Mouse (Mus musculus) left cerebral cortex, postnatal 10 days (tissue): ENCODE data around the gene Vhl. TPM values are rescaled to one million over a fixed set of nuclear protein-coding genes. Genes with fewer than 3 reads are reported as not detected.

Source experiments
- DNase-seq, 2 experiments: peaks; one replicate each; pipeline ENCODE4 v3.0.0; 2021 to 2022; ENCODE audit warnings: low spot score in 2 of 2, mixed read lengths in 1 of 2; ENCODE audit errors: extremely low spot score in 1 of 2
- intact Hi-C: fragments of 180-260 bp; cut with DNase I; formaldehyde crosslinking; loops from one replicate; pipeline ENCODE4 v1.15.1; 2025
- total RNA-seq, 2 experiments: library from RNA; stranded (reverse); gene quantifications; 2 replicates each; pipeline ENCODE4 v1.2.3; 2021

The Vhl gene
- total RNA-seq, 2 experiments from 2014 or later = 45.1 to 49.9 TPM

DNA sequence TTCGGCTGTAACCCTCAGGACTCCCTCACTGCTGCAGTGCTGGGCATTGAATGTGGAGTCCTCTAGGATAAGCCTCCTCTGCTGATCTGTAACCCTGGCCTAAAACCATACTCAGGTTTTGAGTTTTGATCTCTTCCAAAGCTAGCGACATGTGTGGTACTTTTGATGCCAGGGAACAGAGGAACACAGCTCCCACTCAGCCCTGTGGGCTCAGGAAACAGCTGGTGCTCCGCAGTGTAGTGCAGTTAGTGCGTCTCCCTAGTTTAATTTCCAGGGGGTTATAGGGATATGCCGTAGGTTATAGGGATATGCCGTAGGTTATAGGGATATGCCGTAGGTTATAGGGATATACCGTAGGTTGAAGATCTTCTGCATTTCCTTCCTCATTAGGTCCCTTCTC is 8.8 kb upstream of the Vhl start:
- intact Hi-C loops = no loop called here
- DNase-seq = no peak

DNA sequence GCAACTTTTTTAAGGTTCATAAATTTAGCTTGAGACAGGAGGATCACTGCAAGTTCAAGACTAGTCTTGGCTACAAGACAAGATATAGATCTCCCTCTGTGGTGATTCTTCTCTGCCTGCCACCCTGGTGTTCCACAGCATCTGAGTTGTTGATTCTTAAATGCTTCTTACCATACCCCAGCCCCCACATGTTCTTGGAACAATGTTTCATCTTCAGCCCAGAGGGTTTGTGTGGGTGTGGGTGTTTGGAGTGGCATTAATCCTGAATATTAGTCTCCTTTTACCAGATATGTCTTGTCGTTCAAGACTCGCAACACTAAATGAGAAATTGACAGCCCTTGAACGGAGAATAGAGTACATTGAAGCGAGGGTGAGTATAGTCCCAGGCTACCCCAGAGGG is 8.3 kb upstream of the Vhl start:
- intact Hi-C loops = no loop called here
- DNase-seq = no peak

DNA sequence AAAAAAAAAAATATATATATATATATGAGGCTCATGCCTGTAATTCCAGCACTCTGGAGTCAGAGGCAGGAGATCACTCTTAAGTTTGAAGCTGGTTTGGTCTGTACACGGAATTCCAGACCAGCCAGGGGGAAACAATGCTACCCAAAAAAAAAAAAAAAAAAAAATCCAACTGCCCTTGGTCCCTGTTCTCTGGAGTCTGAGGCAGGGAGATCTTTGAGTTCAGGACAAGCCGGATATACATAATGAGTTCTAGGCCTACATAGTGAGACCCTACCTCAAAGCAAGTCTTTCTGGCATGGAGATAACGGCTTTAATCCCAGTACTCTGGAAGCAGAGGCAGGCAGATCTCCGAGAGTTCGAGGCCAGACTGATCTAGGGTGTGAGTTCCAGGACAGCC is 373 bp upstream of the Vhl start:
- intact Hi-C loops = no loop called here
- DNase-seq = no peak

GRCm38 (mm10) chr6:113624989-113625770 is 1.4 kb downstream of the Vhl start:
- intact Hi-C loops = no loop called here
- peak in 1 of 2 experiments; percentile 43 for DNase-seq

GRCm38 (mm10) chr6:113630322-113630721 is 6.6 kb downstream of the Vhl start:
- no peak for DNase-seq
- intact Hi-C loops = no loop called here

DNA sequence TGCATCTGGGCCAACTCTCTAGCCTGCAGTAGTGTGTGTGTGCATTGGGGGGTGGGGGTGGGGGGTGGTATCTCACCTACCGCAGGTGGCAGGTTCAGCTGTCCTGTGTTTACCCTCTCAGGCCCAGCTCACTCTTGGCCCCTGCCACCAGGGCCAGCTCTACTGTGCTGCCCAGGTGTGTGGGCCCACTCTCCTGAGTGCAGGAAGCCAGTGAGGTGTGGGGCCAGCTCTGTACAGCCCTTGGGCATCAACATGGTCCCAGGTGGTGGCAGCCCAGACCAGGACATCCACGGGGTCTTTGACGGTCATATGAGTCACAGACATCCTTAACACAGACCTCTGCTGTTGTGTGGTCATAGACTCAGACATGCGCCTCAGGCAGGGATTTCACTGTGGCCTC is 9.1 kb downstream of the Vhl start:
- intact Hi-C loops = no loop called here
- DNase-seq = no peak

GRCm38 (mm10) chr6:113638302-113639040 is 14.7 kb downstream of the Vhl start, which contains the start of gene Irak2:
TSS of gene Irak2 (plus strand) at chr6:113638467.
- intact Hi-C loops = loop anchor here (2.0 kb wide), 3 partner anchors 42 to 432 kb away; partner anchors contain the start of gene Tatdn2
- peak; percentile 88 to 96 for DNase-seq

DNA sequence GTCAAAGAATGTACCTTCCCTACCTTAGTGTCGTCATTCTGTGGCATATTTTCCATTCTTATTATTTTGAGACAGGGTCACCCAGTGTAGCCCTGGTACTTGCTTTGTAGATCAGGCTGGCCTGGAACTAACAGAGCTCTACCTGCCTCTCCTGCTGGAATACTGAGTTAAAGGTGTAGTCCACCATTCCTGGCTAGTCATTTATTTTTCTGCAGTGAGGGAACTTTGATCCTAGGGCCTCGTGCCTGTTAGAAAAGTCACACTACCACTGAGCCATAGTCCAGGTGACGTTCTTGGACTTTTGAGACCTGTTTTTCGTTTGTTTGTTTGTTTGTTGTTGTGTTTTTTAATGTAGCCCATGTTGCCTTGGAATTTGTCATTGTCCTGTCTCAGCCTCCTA is 15.4 kb downstream of the Vhl start:
- no peak for DNase-seq
- intact Hi-C loops = loop anchor here (2.0 kb wide), 3 partner anchors 42 to 432 kb away; partner anchors contain the start of gene Tatdn2

- no peak for DNase-seq
- intact Hi-C loops = no loop called here
These were observed 18.8 kb downstream of the Vhl start for GRCm38 (mm10) chr6:113642605-113643004.

DNA sequence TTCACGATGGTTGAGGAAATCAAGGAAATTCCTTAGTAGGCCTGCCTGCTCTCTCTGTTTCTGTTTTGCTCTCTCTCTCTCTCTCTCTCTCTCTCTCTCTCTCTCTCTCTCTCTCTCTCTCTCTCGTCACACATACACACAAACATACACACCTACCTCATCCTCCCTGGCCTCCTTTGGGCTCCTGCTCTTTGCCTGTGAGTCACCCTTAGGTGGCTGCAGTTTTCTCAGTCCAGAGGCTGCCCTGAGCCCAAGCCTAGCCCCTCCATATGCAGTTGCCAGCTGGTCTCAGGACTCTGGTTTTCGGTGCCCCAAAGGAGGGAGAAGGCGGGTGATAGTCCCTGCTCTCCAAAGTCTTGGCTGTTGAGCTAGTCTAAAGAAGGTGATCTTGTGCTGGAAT is 19.3 kb downstream of the Vhl start:
- intact Hi-C loops = no loop called here
- no peak for DNase-seq

DNA sequence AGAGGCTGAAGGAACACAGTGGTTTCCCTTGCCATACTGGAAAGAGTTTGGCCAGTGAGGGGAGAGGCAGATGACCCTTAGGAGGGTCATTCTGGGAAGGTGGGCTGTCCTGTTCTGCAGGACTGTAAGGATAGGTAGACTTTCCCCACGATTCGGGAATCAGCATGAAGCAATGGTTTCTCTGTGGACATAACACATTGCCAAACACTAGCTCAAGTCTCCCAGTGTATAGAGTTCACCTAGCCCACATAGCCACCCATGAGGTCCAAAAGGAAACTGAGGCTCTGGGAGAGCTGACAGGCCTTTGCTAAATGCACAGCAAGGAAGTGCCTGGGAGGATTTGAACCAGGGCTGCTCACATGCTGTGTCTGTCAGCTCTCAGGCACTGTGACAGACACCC is 20.2 kb downstream of the Vhl start:
- no peak for DNase-seq

DNA sequence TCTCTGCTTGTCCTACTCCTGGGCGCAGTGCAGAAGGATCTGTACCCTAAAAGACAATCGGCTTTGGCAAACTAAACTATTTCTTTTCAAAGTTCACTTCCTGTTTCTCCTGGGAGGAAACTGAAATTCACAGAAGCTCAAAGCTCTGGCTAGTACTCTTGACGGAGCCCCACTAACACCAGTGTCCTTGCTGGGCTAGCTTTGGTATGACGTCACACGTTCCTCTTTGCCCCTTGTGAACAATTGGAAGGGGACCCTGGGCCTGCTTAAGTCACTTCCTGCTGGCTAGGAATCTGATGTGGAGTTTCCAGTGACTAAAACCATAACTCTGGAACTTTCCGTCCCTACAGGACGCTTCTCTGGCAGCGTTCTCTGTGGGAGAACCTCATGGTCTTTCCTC is 21.0 kb downstream of the Vhl start:
- intact Hi-C loops = no loop called here
- peak; percentile 45 to 70 for DNase-seq

More for the DNA sequence above, 20.2 kb downstream of the Vhl start:
- intact Hi-C loops = no loop called here

- DNase-seq = peak in 1 of 2 experiments; percentile 50
- intact Hi-C loops = no loop called here
These were observed 25.8 kb downstream of the Vhl start for GRCm38 (mm10) chr6:113649346-113650196.

DNA sequence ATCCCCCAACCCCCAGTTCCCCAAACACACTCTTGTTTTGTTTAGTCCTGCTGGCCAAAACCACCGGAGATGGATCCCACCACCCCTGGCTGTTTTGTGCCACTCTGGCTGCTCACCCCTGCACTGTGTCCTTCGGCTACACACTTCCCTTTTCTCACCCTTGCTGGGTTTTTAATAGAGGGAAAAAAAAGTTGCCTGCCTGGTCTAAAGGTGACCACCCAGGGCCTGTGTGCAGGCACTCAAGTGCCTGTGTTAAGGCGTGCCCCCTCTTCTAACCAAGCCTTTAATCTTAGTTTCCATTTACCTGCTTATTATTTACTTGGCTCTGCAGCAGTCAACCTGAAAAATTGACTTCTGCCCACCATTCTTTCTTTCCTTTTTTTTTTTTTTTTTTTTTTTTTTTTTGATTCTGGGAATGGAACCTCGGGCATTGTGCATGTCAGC is 26.5 kb downstream of the Vhl start:
- no peak for DNase-seq
- intact Hi-C loops = no loop called here

DNA sequence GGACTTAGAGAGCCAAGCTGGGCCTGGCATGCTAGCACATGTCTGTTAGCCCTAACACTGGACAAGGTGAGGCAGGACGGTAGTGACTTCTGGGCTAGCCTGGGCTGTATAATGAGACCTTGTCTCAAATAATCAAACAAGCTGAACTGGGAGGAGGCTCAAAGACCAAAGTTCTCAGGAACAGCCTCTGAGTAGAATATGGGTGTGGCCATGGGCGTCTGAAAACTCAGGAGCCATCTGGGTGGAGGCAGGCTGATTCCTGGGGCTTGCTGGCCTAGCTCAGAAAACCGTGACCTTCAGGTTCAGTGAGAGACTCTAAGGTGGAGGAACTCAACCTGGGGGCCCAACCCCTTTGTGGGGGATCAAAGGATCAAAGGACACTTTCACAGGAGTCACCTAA is 27.9 kb downstream of the Vhl start:
- no peak for DNase-seq
- intact Hi-C loops = no loop called here

- intact Hi-C loops = no loop called here
- DNase-seq = no peak
These were observed 29.8 kb downstream of the Vhl start for GRCm38 (mm10) chr6:113653551-113653950.

DNA sequence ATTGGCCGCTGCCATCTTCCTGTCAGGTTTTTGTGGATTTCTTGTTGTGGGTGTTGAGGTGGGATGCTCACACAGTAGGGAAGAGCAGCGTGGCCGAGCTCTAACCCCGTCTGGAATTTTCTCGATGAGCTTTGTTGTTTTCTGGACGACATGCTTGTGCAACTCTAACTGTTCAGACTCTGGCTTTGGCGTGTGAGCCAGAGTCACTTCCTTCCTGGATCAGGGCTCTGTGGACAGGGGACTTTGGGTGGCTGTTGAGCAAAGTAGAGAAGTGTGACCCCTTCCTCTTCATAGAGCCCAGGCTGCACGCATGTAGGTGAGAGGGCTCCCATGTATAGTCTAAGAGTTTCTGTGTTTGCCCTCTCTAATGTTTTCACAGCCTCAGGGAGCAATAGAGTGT is 30.3 kb downstream of the Vhl start:
- intact Hi-C loops = no loop called here
- no peak for DNase-seq

DNA sequence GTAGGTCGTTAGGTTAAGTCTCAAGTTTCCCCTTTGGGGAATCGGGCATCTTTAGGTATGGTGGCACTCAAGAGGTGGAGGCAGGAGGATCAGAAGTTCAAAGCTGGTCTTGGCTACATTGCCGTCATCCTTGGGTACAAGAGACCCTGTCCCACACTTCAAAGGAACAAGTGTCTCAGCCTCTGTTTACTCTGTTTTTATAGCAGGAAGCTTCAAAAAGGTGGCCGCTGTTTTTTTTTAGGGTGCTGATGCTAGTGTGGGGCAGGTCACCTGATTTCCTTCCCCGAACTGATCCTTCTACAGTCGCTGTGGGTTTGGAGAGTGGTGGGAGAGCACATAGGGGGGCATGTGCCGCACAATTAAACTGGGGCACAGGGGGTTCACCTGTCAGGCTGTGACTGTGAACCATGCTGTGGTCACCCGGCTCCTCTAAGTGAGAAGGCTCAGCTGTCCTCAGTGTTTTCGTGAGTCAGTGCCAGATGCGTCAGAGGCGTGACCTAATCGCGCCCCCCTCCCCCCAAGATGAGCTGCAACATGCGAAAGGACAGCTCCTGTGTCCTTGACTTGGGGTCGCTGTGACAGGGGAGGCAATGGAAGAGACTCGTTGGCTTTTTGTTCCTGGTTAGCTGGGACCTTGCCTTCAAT is 31.1 kb downstream of the Vhl start:
- no peak for DNase-seq
- intact Hi-C loops = no loop called here

GRCm38 (mm10) chr6:113655475-113655874 is 31.7 kb downstream of the Vhl start:
- intact Hi-C loops = no loop called here

More at GRCm38 (mm10) chr6:113655475-113655874, 31.7 kb downstream of the Vhl start:
- no peak for DNase-seq
